Mouse (Mus musculus) liver, embryonic 14.5 days (tissue): ENCODE measurements around the gene St8sia1.

Source experiments
- CTCF ChIP-seq: IDR thresholded peaks from 2 replicates; pipeline ENCODE4 v1.5.1; 2016; ENCODE audit warnings: antibody characterized with exemption, low read depth, control low read depth
- EP300 ChIP-seq: IDR thresholded peaks from 2 replicates; pipeline ENCODE4 v1.6.1; 2016; ENCODE audit warnings: antibody characterized with exemption, low read depth

DNA sequence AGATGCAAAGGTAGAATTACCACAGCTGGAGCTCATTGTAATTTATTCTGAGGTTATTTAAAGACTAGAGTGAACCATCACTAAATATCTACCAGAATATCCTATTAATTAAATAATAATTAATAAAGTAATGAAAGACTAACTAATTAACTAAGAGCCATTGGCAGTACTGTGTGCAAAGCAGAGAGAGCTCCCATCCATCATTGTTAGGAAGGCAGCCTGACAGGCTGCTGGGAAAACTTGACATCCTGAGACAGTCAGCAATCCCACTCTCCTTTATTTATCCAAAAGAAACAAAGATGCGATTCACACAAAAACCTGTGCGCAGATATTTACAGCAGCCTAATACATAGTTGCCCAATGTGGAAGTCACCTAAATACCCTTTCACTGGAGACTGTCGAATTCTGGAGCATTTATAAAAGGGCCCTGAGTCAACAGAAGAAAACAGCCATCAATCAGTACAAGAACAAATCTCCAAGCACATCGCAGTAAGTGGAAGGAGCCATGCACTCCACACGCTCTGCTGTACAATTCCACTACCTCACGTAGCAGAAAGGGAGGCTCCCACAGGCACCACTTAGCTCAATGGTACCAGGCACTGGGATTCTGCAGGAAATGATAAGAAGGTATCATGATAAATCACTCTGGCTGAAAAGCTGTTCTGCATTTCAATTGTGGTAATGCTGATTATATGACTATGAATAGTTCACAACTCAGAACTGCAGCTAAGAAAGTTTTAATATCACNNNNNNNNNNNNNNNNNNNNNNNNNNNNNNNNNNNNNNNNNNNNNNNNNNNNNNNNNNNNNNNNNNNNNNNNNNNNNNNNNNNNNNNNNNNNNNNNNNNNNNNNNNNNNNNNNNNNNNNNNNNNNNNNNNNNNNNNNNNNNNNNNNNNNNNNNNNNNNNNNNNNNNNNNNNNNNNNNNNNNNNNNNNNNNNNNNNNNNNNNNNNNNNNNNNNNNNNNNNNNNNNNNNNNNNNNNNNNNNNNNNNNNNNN is 15.7 kb upstream of the St8sia1 start:
- TF ChIP-seq CTCF (no peak), EP300 (no peak)
